Mouse (Mus musculus): ENCODE data around the gene Zfp629. TPM values are rescaled to one million over a fixed set of nuclear protein-coding genes. Genes with fewer than 3 reads are reported as not detected.

Zfp629 gene
- polyA plus RNA-seq, 1 experiment, result 10.4 TPM

- no peaks in the 10 kb centered on the region for H3K27me3 ChIP-seq (ENCODE audit: control insufficient read depth, insufficient read depth, low read length)
- no peak for TF ChIP-seq CTCF (IDR thresholded peaks at IDR 0.05; ENCODE audit: control insufficient read depth, insufficient read depth, insufficient replicate concordance, low read depth, low read length)
- TF ChIP-seq POLR2A (IDR thresholded peaks at IDR 0.05; ENCODE audit: control insufficient read depth, low read depth, low read length), result no peak
- no peaks in the 10 kb centered on the region for H3K36me3 ChIP-seq (ENCODE audit: control insufficient read depth, insufficient read depth, low read length)
- H3K4me3 ChIP-seq (ENCODE audit: control insufficient read depth, low read depth, low read length), result peak overlapping the region; percentile 97
- peaks cover 29% of the 10 kb centered on the region for H3K4me1 ChIP-seq (ENCODE audit: control insufficient read depth, insufficient read depth, low read length)
- H3K27ac ChIP-seq (ENCODE audit: control insufficient read depth, insufficient read depth, low read depth, low read length), result no peak overlapping the region
Observed at GRCm38 (mm10) chr7:127614511-127614890, 1.1 kb downstream of the Zfp629 start.

DNA sequence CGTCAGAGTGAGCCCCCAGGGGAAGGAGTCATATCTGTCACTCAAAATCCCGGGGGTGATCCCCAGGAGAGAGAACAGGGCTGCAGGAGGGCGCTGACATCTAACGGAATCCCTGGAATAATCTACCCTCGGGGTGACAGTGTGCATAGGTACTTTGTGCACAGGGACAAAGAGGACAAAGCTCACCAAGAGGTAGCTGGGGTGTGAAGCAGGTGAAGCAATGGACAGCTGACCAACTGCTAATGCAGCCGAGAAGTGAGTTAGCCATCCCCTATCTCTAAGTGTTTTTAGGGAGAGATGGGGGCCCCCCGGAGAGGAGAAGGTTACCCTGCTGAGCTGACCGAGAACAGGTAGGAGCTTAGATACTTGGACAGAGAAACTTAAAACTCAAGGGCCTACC is 1.5 kb downstream of the Zfp629 start:
- Histone ChIP-seq H3K4me1 (ENCODE audit: control insufficient read depth, insufficient read depth, low read length) (peaks cover 29% of the 10 kb centered on the region), H3K4me3 (ENCODE audit: control insufficient read depth, low read depth, low read length) (peak overlapping the region; percentile 97), H3K36me3 (ENCODE audit: control insufficient read depth, insufficient read depth, low read length) (no peaks in the 10 kb centered on the region), H3K27me3 (ENCODE audit: control insufficient read depth, insufficient read depth, low read length) (no peaks in the 10 kb centered on the region), H3K27ac (ENCODE audit: control insufficient read depth, insufficient read depth, low read depth, low read length) (no peak overlapping the region)
- TF ChIP-seq CTCF (IDR thresholded peaks at IDR 0.05; ENCODE audit: control insufficient read depth, insufficient read depth, insufficient replicate concordance, low read depth, low read length), result no peak
- TF ChIP-seq POLR2A (IDR thresholded peaks at IDR 0.05; ENCODE audit: control insufficient read depth, low read depth, low read length), result no peak

GRCm38 (mm10) chr7:127613501-127613900 is 2.1 kb downstream of the Zfp629 start:
- Histone ChIP-seq H3K4me3 (ENCODE audit: control insufficient read depth, low read depth, low read length) (peak overlapping the region; percentile 97), H3K27ac (ENCODE audit: control insufficient read depth, insufficient read depth, low read depth, low read length) (no peak overlapping the region), H3K4me1 (ENCODE audit: control insufficient read depth, insufficient read depth, low read length) (peaks cover 29% of the 10 kb centered on the region), H3K27me3 (ENCODE audit: control insufficient read depth, insufficient read depth, low read length) (no peaks in the 10 kb centered on the region), H3K36me3 (ENCODE audit: control insufficient read depth, insufficient read depth, low read length) (no peaks in the 10 kb centered on the region)
- TF ChIP-seq CTCF (IDR thresholded peaks at IDR 0.05; ENCODE audit: control insufficient read depth, insufficient read depth, insufficient replicate concordance, low read depth, low read length) (no peak), POLR2A (IDR thresholded peaks at IDR 0.05; ENCODE audit: control insufficient read depth, low read depth, low read length) (no peak)

- no peak overlapping the region; the same call in 1 of the 2 replicates for H3K4me3 ChIP-seq (ENCODE audit: control insufficient read depth, low read depth, low read length)
- TF ChIP-seq CTCF (IDR thresholded peaks at IDR 0.05; ENCODE audit: control insufficient read depth, insufficient read depth, insufficient replicate concordance, low read depth, low read length), result no peak
- no peak for TF ChIP-seq POLR2A (IDR thresholded peaks at IDR 0.05; ENCODE audit: control insufficient read depth, low read depth, low read length)
Observed at GRCm38 (mm10) chr7:127611561-127611960, 4.0 kb downstream of the Zfp629 start.

DNA sequence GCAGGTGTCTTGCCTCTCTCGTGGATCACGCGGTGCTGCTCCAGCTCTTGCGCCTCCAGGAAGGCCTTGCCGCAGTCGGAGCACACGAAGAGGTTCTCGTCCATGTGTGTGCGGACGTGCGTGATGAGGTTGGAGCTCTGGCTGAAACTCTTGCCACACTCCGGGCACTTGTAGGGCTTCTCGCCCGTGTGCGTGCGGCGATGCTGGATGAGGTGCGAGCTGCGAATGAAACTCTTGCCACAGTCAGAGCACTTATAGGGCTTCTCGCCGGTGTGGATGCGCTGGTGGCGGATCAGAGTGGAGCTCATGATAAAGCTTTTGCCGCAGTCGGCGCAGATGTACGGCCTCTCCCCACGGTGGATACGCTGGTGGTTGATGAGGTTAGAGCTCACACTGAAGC is 4.6 kb downstream of the Zfp629 start:
- H3K4me1 ChIP-seq (ENCODE audit: control insufficient read depth, insufficient read depth, low read length), result peaks cover 29% of the 10 kb centered on the region
- H3K36me3 ChIP-seq (ENCODE audit: control insufficient read depth, insufficient read depth, low read length), result no peaks in the 10 kb centered on the region
- peak overlapping the region; percentile 3; the same call in 1 of the 2 replicates for H3K4me3 ChIP-seq (ENCODE audit: control insufficient read depth, low read depth, low read length)
- H3K27me3 ChIP-seq (ENCODE audit: control insufficient read depth, insufficient read depth, low read length), result no peaks in the 10 kb centered on the region
- H3K27ac ChIP-seq (ENCODE audit: control insufficient read depth, insufficient read depth, low read depth, low read length), result no peak overlapping the region
- TF ChIP-seq POLR2A (IDR thresholded peaks at IDR 0.05; ENCODE audit: control insufficient read depth, low read depth, low read length) (no peak), CTCF (IDR thresholded peaks at IDR 0.05; ENCODE audit: control insufficient read depth, insufficient read depth, insufficient replicate concordance, low read depth, low read length) (no peak)

More at GRCm38 (mm10) chr7:127611561-127611960, 4.0 kb downstream of the Zfp629 start:
- no peak overlapping the region for H3K27ac ChIP-seq (ENCODE audit: control insufficient read depth, insufficient read depth, low read depth, low read length)
- no peaks in the 10 kb centered on the region for H3K36me3 ChIP-seq (ENCODE audit: control insufficient read depth, insufficient read depth, low read length)
- no peaks in the 10 kb centered on the region for H3K27me3 ChIP-seq (ENCODE audit: control insufficient read depth, insufficient read depth, low read length)
- peaks cover 29% of the 10 kb centered on the region for H3K4me1 ChIP-seq (ENCODE audit: control insufficient read depth, insufficient read depth, low read length)

- Histone ChIP-seq H3K27ac (ENCODE audit: control insufficient read depth, insufficient read depth, low read depth, low read length) (no peak overlapping the region), H3K27me3 (ENCODE audit: control insufficient read depth, insufficient read depth, low read length) (no peaks in the 10 kb centered on the region), H3K4me3 (ENCODE audit: control insufficient read depth, low read depth, low read length) (no peak overlapping the region), H3K4me1 (ENCODE audit: control insufficient read depth, insufficient read depth, low read length) (peaks cover 14% of the 10 kb centered on the region), H3K36me3 (ENCODE audit: control insufficient read depth, insufficient read depth, low read length) (no peaks in the 10 kb centered on the region; the same call in 1 of the 2 replicates)
- no peak for TF ChIP-seq CTCF (IDR thresholded peaks at IDR 0.05; ENCODE audit: control insufficient read depth, insufficient read depth, insufficient replicate concordance, low read depth, low read length)
- TF ChIP-seq POLR2A (IDR thresholded peaks at IDR 0.05; ENCODE audit: control insufficient read depth, low read depth, low read length), result no peak
Observed at GRCm38 (mm10) chr7:127607150-127607549, 8.4 kb downstream of the Zfp629 start.

DNA sequence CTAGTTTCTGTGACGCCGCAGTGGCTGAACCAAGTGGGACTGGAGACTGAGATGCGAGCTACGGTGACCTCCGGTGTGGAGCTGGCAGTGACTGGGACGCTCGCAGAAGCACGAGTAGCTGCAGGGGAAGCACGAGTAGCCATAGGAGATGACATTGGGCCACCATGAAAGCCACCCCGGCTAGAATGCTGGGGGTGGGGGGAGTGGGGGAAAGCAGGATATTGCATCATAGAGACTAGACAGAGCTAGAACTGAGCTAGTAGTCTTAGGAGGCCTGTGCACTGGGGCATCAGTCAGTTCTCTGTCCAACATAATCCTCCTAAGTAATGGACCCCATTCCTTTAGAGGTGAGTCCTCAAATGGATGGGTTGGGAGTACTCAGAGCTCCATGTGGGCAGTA is 11.3 kb downstream of the Zfp629 start:
- no peaks in the 10 kb centered on the region for H3K27me3 ChIP-seq (ENCODE audit: control insufficient read depth, insufficient read depth, low read length)
- H3K27ac ChIP-seq (ENCODE audit: control insufficient read depth, insufficient read depth, low read depth, low read length), result peak overlapping the region; percentile 83
- peak overlapping the region; percentile 79 for H3K4me3 ChIP-seq (ENCODE audit: control insufficient read depth, low read depth, low read length)
- H3K4me1 ChIP-seq (ENCODE audit: control insufficient read depth, insufficient read depth, low read length), result no peaks in the 10 kb centered on the region
- no peaks in the 10 kb centered on the region; the same call in 1 of the 2 replicates for H3K36me3 ChIP-seq (ENCODE audit: control insufficient read depth, insufficient read depth, low read length)
- peak; percentile 44; the same call in 1 of the 2 replicates for TF ChIP-seq POLR2A (IDR thresholded peaks at IDR 0.05; ENCODE audit: control insufficient read depth, low read depth, low read length)
- TF ChIP-seq CTCF (IDR thresholded peaks at IDR 0.05; ENCODE audit: control insufficient read depth, insufficient read depth, insufficient replicate concordance, low read depth, low read length), result no peak

Data from testis, adult 2 months (tissue).